Mouse (Mus musculus) stomach, embryonic 16.5 days (tissue): ENCODE measurements at regions not wholly inside any gene's neighbourhood (a gene's known extent, or its start where the extent isn't known, plus 50 kb on each side); places are given as distances from the start of the nearest gene placed in this dataset.
A peak's percentile ranks its signal among the peaks of the same experiment; 100 is the strongest.

Experiments
- ATAC-seq: fragments of 200-750 bp; cut with Nextera tagmentation; 2 replicates; pipeline ENCODE4 v1.8.0; 2017; ENCODE audit warnings: moderate number of reproducible peaks, moderate TSS enrichment; ENCODE audit not compliant: insufficient read depth, low FRiP score
- H3K27ac ChIP-seq: fragments of 300-500 bp; sonication (generic); 2 replicates; pipeline ENCODE4 v1.5.1; 2014; ENCODE audit warnings: low read length
- H3K27me3 ChIP-seq: fragments of 300-500 bp; sonication (generic); 2 replicates; pipeline ENCODE4 v1.6.1; 2014; ENCODE audit warnings: low read length, control low read depth, mixed read lengths; ENCODE audit not compliant: control insufficient read depth, insufficient read depth
- H3K36me3 ChIP-seq: fragments of 300-500 bp; sonication (generic); 2 replicates; pipeline ENCODE4 v1.6.1; 2014; ENCODE audit warnings: low read length; ENCODE audit not compliant: control insufficient read depth, insufficient read depth
- H3K4me1 ChIP-seq: fragments of 300-500 bp; sonication (generic); 2 replicates; pipeline ENCODE4 v1.6.1; 2014; ENCODE audit warnings: low read length, control low read depth, mixed read lengths; ENCODE audit not compliant: control insufficient read depth, insufficient read depth
- H3K4me2 ChIP-seq: fragments of 300-500 bp; sonication (generic); 2 replicates; pipeline ENCODE4 v1.6.1; 2014; ENCODE audit warnings: low read depth, low read length, mixed read lengths
- H3K4me3 ChIP-seq: fragments of 300-500 bp; sonication (generic); replicated peaks from 2 replicates; pipeline ENCODE4 v1.5.1; 2014; ENCODE audit warnings: mild to moderate bottlenecking, low read length
- H3K9ac ChIP-seq: fragments of 300-500 bp; sonication (generic); 2 replicates; pipeline ENCODE4 v1.6.1; 2014; ENCODE audit warnings: low read length
- H3K9me3 ChIP-seq: fragments of 300-500 bp; sonication (generic); replicated peaks from 2 replicates; pipeline ENCODE4 v1.6.1; 2016; ENCODE audit warnings: low read length, control low read depth; ENCODE audit not compliant: control insufficient read depth
- WGBS: fragments of 180-500 bp; shearing (Covaris S2); extraction: QIAGEN DNeasy Blood & Tissue Kit; methylation state at CpG from one replicate; pipeline ENCODE4 v1.1.7; 2014; 5-methylcytosine and 5-hydroxymethylcytosine counted together

DNA sequence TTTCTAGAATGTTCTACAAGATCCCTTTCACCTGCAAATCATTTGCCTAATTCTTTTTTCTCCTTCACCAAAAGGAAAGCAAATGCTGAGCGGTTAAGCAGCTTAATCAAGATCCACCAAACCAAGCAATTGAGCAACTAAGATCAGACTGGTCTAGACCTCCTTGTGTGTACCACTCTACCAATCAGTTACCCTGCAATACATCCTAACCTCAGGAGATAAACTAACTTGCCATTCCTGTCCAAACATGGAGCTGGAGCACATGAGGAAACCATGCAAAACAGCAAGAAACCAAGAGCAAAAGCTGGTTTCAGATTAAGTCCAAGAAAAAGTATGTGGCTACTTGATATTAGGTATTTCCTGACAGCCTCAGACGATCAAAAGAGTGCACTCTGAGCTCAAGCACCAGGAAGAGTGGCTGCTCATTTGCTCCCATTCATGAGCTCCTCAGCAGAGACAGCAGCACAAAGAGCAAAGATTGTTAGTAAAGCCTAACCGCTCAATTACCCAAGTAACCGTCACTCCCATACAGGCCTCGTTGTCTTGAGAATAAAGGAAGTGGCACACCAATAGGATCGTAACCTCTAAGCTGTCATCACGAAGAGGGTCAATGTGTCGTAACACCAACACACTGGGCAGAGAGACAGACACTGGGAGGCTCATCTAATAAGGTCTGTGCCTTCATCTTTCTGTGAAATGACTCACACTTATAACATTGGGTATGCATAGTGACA is 169.5 kb upstream of the Tent5a start:
- Histone ChIP-seq H3K36me3 (no peaks in the 10 kb centered on the region), H3K9ac (no peak overlapping the region), H3K4me2 (no peak overlapping the region), H3K27ac (no peak overlapping the region), H3K27me3 (no peaks in the 10 kb centered on the region), H3K4me3 (no peak overlapping the region), H3K4me1 (0 out of 2 replicates have a peak, but pooled peaks cover 3% of the 10 kb centered on the region), H3K9me3 (no peaks in the 10 kb centered on the region)
- ATAC-seq = no peak
- 70% methylated on average over 8 of the region's 8 CpGs for WGBS

DNA sequence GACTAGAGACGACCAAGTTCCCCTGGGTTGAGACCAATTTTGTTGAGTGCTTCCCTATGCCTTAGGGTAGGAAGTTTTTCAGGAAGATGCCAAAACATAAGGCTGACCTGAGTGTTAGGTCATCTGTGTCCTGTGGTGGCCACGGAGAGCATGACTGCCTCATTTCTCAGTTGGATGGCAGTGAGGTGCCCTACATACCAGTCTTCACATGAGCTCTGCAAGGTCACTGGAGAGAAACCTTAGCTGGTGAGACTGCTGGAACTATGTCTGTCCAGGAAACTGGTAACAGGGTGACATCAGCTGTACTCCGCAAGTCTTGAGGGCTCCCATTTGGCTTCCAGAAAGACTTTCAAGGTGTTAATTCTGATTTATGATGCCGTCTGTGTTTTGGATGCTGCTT is 167.9 kb upstream of the Tent5a start:
- no peaks in the 10 kb centered on the region for H3K27me3 ChIP-seq
- 0 out of 2 replicates have a peak, but pooled peaks cover 3% of the 10 kb centered on the region for H3K4me1 ChIP-seq
- H3K9ac ChIP-seq = no peak overlapping the region
- H3K9me3 ChIP-seq = no peaks in the 10 kb centered on the region
- H3K4me3 ChIP-seq = no peak overlapping the region
- 75% methylated on average over 4 of the region's 4 CpGs for WGBS
- no peaks in the 10 kb centered on the region for H3K36me3 ChIP-seq
- no peak overlapping the region for H3K27ac ChIP-seq
- ATAC-seq = no peak
- no peak overlapping the region for H3K4me2 ChIP-seq

DNA sequence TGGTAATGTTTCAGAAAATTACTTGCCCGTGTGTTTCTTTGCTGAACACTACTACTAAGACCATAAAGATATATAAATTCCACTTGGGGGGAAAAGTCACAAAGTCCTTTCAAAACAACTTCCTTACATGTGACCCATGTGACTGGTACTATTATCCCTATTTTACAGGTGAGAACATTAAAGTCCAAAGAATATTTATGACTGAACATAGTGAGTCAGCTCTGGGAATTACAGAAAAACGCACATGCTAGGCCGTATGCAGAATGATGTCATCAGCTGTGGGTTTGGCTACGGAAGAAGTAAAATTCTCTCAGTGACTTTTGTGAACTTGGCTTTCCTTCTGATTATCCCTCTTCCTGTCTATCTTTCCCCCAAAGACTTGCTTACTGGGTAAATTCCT is 166.6 kb upstream of the Tent5a start:
- no peaks in the 10 kb centered on the region for H3K27me3 ChIP-seq
- WGBS = 47% methylated on average over 4 of the region's 4 CpGs
- H3K4me3 ChIP-seq = no peak overlapping the region
- H3K4me1 ChIP-seq = 0 out of 2 replicates have a peak, but pooled peaks cover 3% of the 10 kb centered on the region
- no peaks in the 10 kb centered on the region for H3K9me3 ChIP-seq
- ATAC-seq = no peak
- H3K9ac ChIP-seq = no peak overlapping the region
- H3K27ac ChIP-seq = no peak overlapping the region
- no peak overlapping the region for H3K4me2 ChIP-seq
- H3K36me3 ChIP-seq = no peaks in the 10 kb centered on the region

DNA sequence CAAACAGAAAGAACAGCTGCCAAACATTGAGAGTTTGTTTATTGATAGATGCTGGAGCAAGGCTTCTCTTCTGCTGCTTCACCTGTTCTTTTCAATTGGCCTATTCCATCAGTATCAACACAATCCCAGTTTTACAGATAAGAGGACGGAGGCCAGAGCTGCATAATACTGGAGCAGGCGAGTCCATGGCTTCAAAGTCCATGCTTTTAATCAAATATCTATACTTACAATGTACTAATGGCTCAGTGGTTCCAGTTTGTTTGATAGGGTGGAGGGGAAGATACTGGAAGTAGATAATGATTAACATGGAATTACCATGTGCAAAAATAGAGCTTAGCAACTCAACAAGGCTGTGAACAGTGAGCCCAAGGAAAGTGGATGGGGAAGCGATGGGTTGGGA is 163.2 kb upstream of the Tent5a start:
- 78% methylated on average over 3 of the region's 3 CpGs for WGBS
- no peaks in the 10 kb centered on the region for H3K27me3 ChIP-seq
- H3K9me3 ChIP-seq = no peaks in the 10 kb centered on the region
- no peak overlapping the region for H3K4me2 ChIP-seq
- no peak overlapping the region for H3K27ac ChIP-seq
- no peak overlapping the region for H3K9ac ChIP-seq
- no peak overlapping the region for H3K4me3 ChIP-seq
- 0 out of 2 replicates have a peak, but pooled peaks cover 3% of the 10 kb centered on the region for H3K4me1 ChIP-seq
- no peaks in the 10 kb centered on the region for H3K36me3 ChIP-seq
- ATAC-seq = peak; percentile 66; the same call in 1 of the 2 replicates

DNA sequence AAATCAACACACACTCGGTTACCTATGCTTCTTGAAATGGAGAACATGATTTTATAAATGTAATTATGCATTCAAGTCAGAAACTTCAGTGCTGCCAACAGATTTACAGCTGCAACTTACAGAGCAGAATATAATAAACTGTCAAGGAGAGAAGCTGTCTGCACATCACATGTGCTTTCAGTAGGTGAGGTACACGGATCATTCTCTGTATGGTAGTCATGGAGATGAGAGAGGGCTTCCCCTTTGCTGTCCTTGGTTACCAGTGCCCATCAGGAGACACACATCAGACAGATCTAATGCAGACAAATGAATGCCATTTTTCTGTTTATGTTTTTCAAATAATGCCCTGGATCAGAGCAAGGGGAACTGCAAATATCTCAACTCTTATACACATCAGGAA is 160.8 kb upstream of the Tent5a start:
- no peaks in the 10 kb centered on the region for H3K4me1 ChIP-seq
- H3K36me3 ChIP-seq = no peaks in the 10 kb centered on the region
- ATAC-seq = no peak
- H3K4me2 ChIP-seq = no peak overlapping the region
- no peak overlapping the region for H3K4me3 ChIP-seq
- no peaks in the 10 kb centered on the region for H3K27me3 ChIP-seq
- H3K9ac ChIP-seq = no peak overlapping the region
- no peak overlapping the region for H3K27ac ChIP-seq
- no peaks in the 10 kb centered on the region for H3K9me3 ChIP-seq
- WGBS = 35% methylated on average over 2 of the region's 2 CpGs

DNA sequence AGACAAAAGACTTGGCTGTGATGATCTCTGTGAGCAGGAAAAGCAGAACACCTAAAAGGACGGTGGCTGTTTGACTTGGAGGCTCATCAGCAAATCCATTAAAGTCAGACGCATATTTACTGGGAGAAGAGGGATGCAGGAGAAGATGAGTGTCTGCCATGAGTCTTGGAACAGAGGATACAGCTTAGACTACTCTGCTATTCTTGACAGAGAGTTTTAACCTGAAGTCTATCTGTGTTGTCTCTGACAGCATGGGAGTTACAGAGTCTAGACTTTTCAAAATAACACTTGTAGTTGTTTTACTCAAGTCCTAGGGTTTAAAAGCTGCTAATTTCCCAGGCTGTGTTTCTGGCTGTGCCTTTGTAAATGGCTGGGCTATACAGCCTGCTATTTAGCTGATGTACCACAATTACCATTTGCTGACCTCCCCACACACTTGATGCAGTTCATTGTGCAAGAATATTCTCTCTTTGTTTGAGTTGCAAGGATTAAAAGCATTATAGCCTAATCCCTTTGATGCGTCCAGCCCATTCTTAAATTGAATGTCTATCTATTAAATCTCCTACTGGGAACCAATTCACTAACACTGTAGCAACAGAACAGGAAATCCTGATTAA is 160.0 kb upstream of the Tent5a start:
- Histone ChIP-seq H3K9me3 (no peaks in the 10 kb centered on the region), H3K27ac (no peak overlapping the region), H3K36me3 (no peaks in the 10 kb centered on the region), H3K27me3 (no peaks in the 10 kb centered on the region), H3K4me3 (no peak overlapping the region), H3K9ac (no peak overlapping the region), H3K4me2 (no peak overlapping the region), H3K4me1 (no peaks in the 10 kb centered on the region)
- WGBS = 29% methylated on average over 3 of the region's 3 CpGs
- ATAC-seq = no peak

DNA sequence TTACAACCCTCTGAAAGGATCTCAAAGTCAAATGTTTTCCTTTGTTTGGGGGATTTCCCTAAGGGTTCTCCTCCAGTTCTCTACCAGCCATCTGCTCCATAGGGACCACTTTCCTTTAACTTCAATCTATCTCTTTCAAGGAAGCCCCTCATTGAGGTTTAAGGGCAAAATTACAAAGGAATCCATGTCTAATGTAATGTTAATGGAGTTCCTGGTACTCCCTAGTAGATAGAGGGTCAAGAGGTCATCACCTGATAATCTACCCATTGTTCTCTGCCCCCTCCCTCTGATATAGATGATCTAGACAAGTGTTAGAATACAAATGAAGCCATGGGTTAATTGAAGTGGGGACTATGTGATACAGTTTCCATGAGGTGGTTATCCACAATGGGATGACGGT is 158.6 kb upstream of the Tent5a start:
- no peak for ATAC-seq

DNA sequence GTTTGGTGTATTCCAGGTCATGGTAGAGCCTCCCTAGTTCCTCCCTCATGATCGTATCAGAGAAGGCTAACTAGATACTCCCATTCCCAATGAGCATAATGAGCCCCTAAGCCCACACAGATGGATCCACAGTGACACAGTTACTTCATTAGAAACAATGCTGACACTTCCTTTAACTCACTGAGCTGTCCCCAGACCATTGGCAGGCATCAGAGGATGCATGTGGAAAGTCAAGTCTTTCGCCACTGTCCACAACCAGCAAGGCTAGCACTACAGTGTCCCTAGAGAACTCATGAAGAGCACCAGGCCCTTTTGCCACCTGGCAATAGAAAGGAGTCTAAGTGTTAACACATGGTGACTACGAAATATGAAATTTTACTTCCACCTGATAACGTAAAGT is 156.1 kb upstream of the Tent5a start:
- Histone ChIP-seq H3K27ac (no peak overlapping the region), H3K4me3 (no peak overlapping the region)
- 92% methylated on average over 4 of the region's 4 CpGs for WGBS

More for the DNA sequence above, 158.6 kb upstream of the Tent5a start:
- H3K36me3 ChIP-seq = no peaks in the 10 kb centered on the region
- no peak overlapping the region for H3K4me3 ChIP-seq
- no peaks in the 10 kb centered on the region for H3K4me1 ChIP-seq
- H3K9ac ChIP-seq = no peak overlapping the region
- no peaks in the 10 kb centered on the region for H3K27me3 ChIP-seq
- WGBS = 83% methylated on average over 1 of the region's 1 CpGs
- H3K27ac ChIP-seq = no peak overlapping the region
- H3K9me3 ChIP-seq = no peaks in the 10 kb centered on the region
- no peak overlapping the region for H3K4me2 ChIP-seq

DNA sequence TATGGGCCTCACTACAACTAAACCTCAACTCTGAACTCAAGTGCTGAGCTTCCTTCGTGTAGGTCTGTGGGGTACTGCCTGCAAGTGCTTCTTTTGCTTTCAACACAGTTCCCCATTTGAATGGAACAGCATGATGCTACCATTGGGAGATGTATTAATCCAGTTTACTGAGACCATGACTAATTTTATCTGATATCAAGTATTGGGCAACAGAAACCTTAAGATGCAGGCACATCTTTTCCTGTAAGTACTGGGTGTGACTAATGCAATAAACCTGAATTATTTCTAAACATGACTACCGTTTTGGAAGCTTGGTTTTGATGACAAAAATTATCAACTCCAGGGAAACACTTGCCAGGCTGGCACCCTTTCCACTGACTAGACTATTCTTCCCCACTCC is 153.4 kb upstream of the Tent5a start:
- no peak for ATAC-seq
- WGBS = 56% methylated on average over 2 of the region's 2 CpGs

More for the DNA sequence above, 156.1 kb upstream of the Tent5a start:
- Histone ChIP-seq H3K9me3 (no peaks in the 10 kb centered on the region), H3K36me3 (no peaks in the 10 kb centered on the region), H3K27me3 (no peaks in the 10 kb centered on the region), H3K4me1 (no peaks in the 10 kb centered on the region), H3K4me2 (no peak overlapping the region), H3K9ac (no peak overlapping the region)
- ATAC-seq = no peak

More for the DNA sequence above, 153.4 kb upstream of the Tent5a start:
- Histone ChIP-seq H3K9ac (no peak overlapping the region), H3K4me2 (no peak overlapping the region), H3K9me3 (no peaks in the 10 kb centered on the region), H3K27me3 (no peaks in the 10 kb centered on the region), H3K36me3 (no peaks in the 10 kb centered on the region), H3K4me1 (no peaks in the 10 kb centered on the region), H3K4me3 (no peak overlapping the region), H3K27ac (no peak overlapping the region)
